Comparison of ENCODE assay signal across 14 mouse cellular contexts in genomic region chr3:50044666-50045065, GRCm38 (mm10).
DNase-seq lines count a peak whose midpoint lies in the region; ATAC-seq and TF ChIP-seq lines count a peak whose summit lies in the region.
"Had no signal": no experiment of that assay in that cellular context is flagged by ENCODE, and none has a peak within 500 bp of the region (broad histone marks: within the 10 kb centered on the region; RNA-seq: fewer than 3 reads in every experiment).

No protein-coding gene starts in this region.

- no peaks in the 10 kb centered on the region for H3K4me1 ChIP-seq in embryonic facial prominence, embryonic 14.5 days (ENCODE audit: control insufficient read depth, insufficient read depth, low read length)
- H3K4me1 ChIP-seq in embryonic facial prominence, embryonic 10.5 days: no peaks in the 10 kb centered on the region
- no peaks in the 10 kb centered on the region for H3K4me1 ChIP-seq in lung, embryonic 14.5 days (ENCODE audit: insufficient read depth)
- H3K4me1 ChIP-seq in forebrain, embryonic 16.5 days (replicated peaks; ENCODE audit: control insufficient read depth, insufficient read depth, low read length): peaks cover 4% of the 10 kb centered on the region
- no peaks in the 10 kb centered on the region for H3K4me1 ChIP-seq in midbrain, postnatal 0 days (ENCODE audit: insufficient read depth, low read length)
- H3K4me1 ChIP-seq: embryonic facial prominence, embryonic 13.5 days; megakaryocyte, embryonic 14.5 days had no signal

- no peak for TF ChIP-seq CTCF in lung, embryonic 14.5 days (IDR thresholded peaks at IDR 0.05; ENCODE audit: low read depth)
- TF ChIP-seq CTCF in midbrain, postnatal 0 days (IDR thresholded peaks at IDR 0.05): no peak

- H3K4me3 ChIP-seq in embryonic facial prominence, embryonic 14.5 days (ENCODE audit: low read depth, low read length): no peak overlapping the region
- no peak overlapping the region for H3K4me3 ChIP-seq in embryonic facial prominence, embryonic 10.5 days
- H3K4me3 ChIP-seq in lung, embryonic 14.5 days (ENCODE audit: low read depth, low read length): no peak overlapping the region
- no peak overlapping the region for H3K4me3 ChIP-seq in forebrain, embryonic 16.5 days (replicated peaks; ENCODE audit: low read length)
- H3K4me3 ChIP-seq in midbrain, postnatal 0 days (ENCODE audit: low read depth, low read length): no peak overlapping the region
- H3K4me3 ChIP-seq: embryonic facial prominence, embryonic 13.5 days; megakaryocyte, embryonic 14.5 days had no signal

- H3K27me3 ChIP-seq in embryonic facial prominence, embryonic 14.5 days (replicated peaks; ENCODE audit: control insufficient read depth, insufficient read depth, low read length): no peaks in the 10 kb centered on the region
- H3K27me3 ChIP-seq in embryonic facial prominence, embryonic 10.5 days (replicated peaks; ENCODE audit: low read depth, poor library complexity, severe bottlenecking): no peaks in the 10 kb centered on the region
- H3K27me3 ChIP-seq in lung, embryonic 14.5 days (ENCODE audit: insufficient read depth, low read length): no peaks in the 10 kb centered on the region
- H3K27me3 ChIP-seq in forebrain, embryonic 16.5 days (replicated peaks; ENCODE audit: control insufficient read depth, insufficient read depth, low read length): no peaks in the 10 kb centered on the region
- no peaks in the 10 kb centered on the region for H3K27me3 ChIP-seq in midbrain, postnatal 0 days (ENCODE audit: insufficient read depth, low read length)
- H3K27me3 ChIP-seq: embryonic facial prominence, embryonic 13.5 days; megakaryocyte, embryonic 14.5 days had no signal

- H3K4me2 ChIP-seq in embryonic facial prominence, embryonic 14.5 days (ENCODE audit: low read depth, low read length): no peak overlapping the region
- no peak overlapping the region for H3K4me2 ChIP-seq in lung, embryonic 14.5 days
- no peak overlapping the region for H3K4me2 ChIP-seq in forebrain, embryonic 16.5 days (ENCODE audit: low read length)
- H3K4me2 ChIP-seq in midbrain, postnatal 0 days (ENCODE audit: low read depth, low read length, poor library complexity, severe bottlenecking): no peak overlapping the region
- H3K4me2 ChIP-seq: embryonic facial prominence, embryonic 13.5 days had no signal

- H3K9me3 ChIP-seq in embryonic facial prominence, embryonic 14.5 days (ENCODE audit: control insufficient read depth, low read length): 0 out of 2 replicates have a peak, but pooled peaks cover 6% of the 10 kb centered on the region
- H3K9me3 ChIP-seq in embryonic facial prominence, embryonic 10.5 days: no peaks in the 10 kb centered on the region
- H3K9me3 ChIP-seq in lung, embryonic 14.5 days (ENCODE audit: low read depth, low read length): no peaks in the 10 kb centered on the region
- H3K9me3 ChIP-seq in forebrain, embryonic 16.5 days (ENCODE audit: control insufficient read depth, low read length): no peaks in the 10 kb centered on the region
- no peaks in the 10 kb centered on the region for H3K9me3 ChIP-seq in midbrain, postnatal 0 days (ENCODE audit: low read length)
- H3K9me3 ChIP-seq: embryonic facial prominence, embryonic 13.5 days; megakaryocyte, embryonic 14.5 days had no signal

- peak overlapping the region; percentile 65; the same call in 1 of the 2 replicates for H3K27ac ChIP-seq in embryonic facial prominence, embryonic 14.5 days (replicated peaks; ENCODE audit: low read depth, low read length)
- no peak overlapping the region for H3K27ac ChIP-seq in embryonic facial prominence, embryonic 10.5 days (replicated peaks)
- no peak overlapping the region for H3K27ac ChIP-seq in lung, embryonic 14.5 days (ENCODE audit: low read depth)
- no peak overlapping the region for H3K27ac ChIP-seq in forebrain, embryonic 16.5 days (ENCODE audit: low read length)
- no peak overlapping the region for H3K27ac ChIP-seq in midbrain, postnatal 0 days (ENCODE audit: low read depth, low read length)
- H3K27ac ChIP-seq: kidney, postnatal 0 days had no signal

- H3K9ac ChIP-seq in embryonic facial prominence, embryonic 14.5 days (ENCODE audit: low read depth, low read length): no peak overlapping the region
- no peak overlapping the region for H3K9ac ChIP-seq in lung, embryonic 14.5 days
- H3K9ac ChIP-seq in forebrain, embryonic 16.5 days (replicated peaks; ENCODE audit: low read depth, low read length): no peak overlapping the region
- no peak overlapping the region for H3K9ac ChIP-seq in midbrain, postnatal 0 days (replicated peaks; ENCODE audit: low read length, poor library complexity, severe bottlenecking)
- H3K9ac ChIP-seq: embryonic facial prominence, embryonic 13.5 days had no signal

- 33% methylated on average over 5 of the region's 5 CpGs for WGBS in embryonic facial prominence, embryonic 14.5 days
- 81% methylated on average over 5 of the region's 5 CpGs for WGBS in embryonic facial prominence, embryonic 10.5 days
- 37% methylated on average over 5 of the region's 5 CpGs for WGBS in lung, embryonic 14.5 days
- 40% methylated on average over 5 of the region's 5 CpGs for whole genome bisulfite sequencing in forebrain, embryonic 16.5 days
- WGBS in midbrain, postnatal 0 days: 79% methylated on average over 5 of the region's 5 CpGs

- peak; percentile 90 for DNase-seq in embryonic facial prominence, embryonic 14.5 days (ENCODE audit: low spot score)
- no peak for DNase-seq in embryonic facial prominence, embryonic 10.5 days (ENCODE audit: low spot score)
- peak; percentile 26 for DNase-seq in lung, embryonic 14.5 days
- no peak for DNase-seq in lung, postnatal 14 days
- DNase-seq in midbrain, postnatal 0 days (ENCODE audit: low spot score): peak; percentile 62
- DNase-seq in kidney, adult 8-10 months: no peak
- no peak for DNase-seq in ovary, postnatal 14 days (ENCODE audit: low spot score)
- DNase-seq: cerebellum, adult 9-11 months; thymus, adult 2 months had no signal

- H3K36me3 ChIP-seq in embryonic facial prominence, embryonic 14.5 days (ENCODE audit: control insufficient read depth, insufficient read depth, low read length): no peaks in the 10 kb centered on the region
- H3K36me3 ChIP-seq in embryonic facial prominence, embryonic 10.5 days (replicated peaks): no peaks in the 10 kb centered on the region
- no peaks in the 10 kb centered on the region for H3K36me3 ChIP-seq in lung, embryonic 14.5 days (ENCODE audit: insufficient read depth)
- no peaks in the 10 kb centered on the region for H3K36me3 ChIP-seq in forebrain, embryonic 16.5 days (ENCODE audit: control insufficient read depth, insufficient read depth)
- H3K36me3 ChIP-seq in midbrain, postnatal 0 days (ENCODE audit: insufficient read depth, low read length): no peaks in the 10 kb centered on the region
- H3K36me3 ChIP-seq: embryonic facial prominence, embryonic 13.5 days had no signal

- peak; percentile 91 for ATAC-seq in embryonic facial prominence, embryonic 14.5 days (ENCODE audit: low read depth)
- no peak for ATAC-seq in lung, embryonic 14.5 days (ENCODE audit: insufficient read depth)
- ATAC-seq in forebrain, embryonic 16.5 days: peak; percentile 98
- ATAC-seq in midbrain, postnatal 0 days (ENCODE audit: low FRiP score): no peak
- ATAC-seq: inflammation-experienced regulatory T-cells, adult 6 months had no signal

Comparison
In these comparisons a context has a peak if more than half of its experiments do, and no peak if none do; other contexts are left out.
1. DNase-seq: peak in embryonic facial prominence, embryonic 14.5 days (single experiment), lung, embryonic 14.5 days (single experiment) and midbrain, postnatal 0 days (single experiment); none in embryonic facial prominence, embryonic 10.5 days (single experiment), lung, postnatal 14 days (single experiment), kidney, adult 8-10 months (0 of 2) and ovary, postnatal 14 days (single experiment).
2. ATAC-seq: peak in embryonic facial prominence, embryonic 14.5 days (single experiment) and forebrain, embryonic 16.5 days (single experiment); none in lung, embryonic 14.5 days (single experiment) and midbrain, postnatal 0 days (single experiment).